Mouse (Mus musculus): ENCODE results near the gene G3bp2. TPM values are rescaled to one million over a fixed set of nuclear protein-coding genes. Genes with fewer than 3 reads are reported as not detected.

G3bp2 gene
- polyA plus RNA-seq, 1 experiment from 2014 or later = 128 TPM

DNA sequence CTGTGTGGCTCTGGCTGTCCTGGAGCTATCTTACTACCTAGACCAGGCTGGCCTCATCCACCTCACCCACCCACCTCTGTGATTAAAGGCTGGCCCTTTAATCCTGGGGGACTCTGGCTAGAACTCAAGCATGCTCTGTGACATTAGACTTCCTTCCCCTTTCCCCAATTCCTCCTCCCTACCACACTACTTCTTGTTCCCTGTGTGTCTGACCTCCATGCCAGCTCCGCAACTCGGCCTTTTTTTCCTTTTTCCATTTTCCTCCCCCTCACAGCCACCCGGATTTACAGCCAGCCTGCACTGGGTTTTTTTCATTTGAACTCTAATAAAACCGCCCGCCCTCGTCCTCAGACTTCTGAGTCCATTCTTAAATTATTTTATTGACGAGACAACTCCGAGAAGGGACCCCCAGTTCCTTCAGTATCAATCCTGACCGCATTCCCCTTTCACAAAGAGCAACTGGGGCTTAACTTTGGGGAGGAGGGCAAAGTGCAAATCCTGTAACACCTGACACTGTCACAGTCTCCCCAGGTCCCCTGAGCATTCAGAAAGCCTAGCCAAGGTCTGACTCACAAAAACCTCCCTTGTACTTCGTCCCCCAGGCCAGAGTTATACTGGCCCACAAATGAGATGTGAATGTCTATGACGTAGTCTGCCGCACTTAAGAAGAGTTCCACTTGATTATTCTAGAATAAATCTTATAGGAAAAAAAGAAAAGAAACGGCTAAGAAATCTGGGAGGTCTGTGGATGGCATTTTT is 15.0 kb upstream of the G3bp2 start:
- peaks cover 9% of the 10 kb centered on the region for H3K4me1 ChIP-seq (replicated peaks)
- no peak overlapping the region for H3K27ac ChIP-seq
- H3K9ac ChIP-seq = no peak overlapping the region
- H3K36me3 ChIP-seq = no peaks in the 10 kb centered on the region
- H3K27me3 ChIP-seq = no peaks in the 10 kb centered on the region
- no peaks in the 10 kb centered on the region for H3K9me3 ChIP-seq (replicated peaks)
- no peak overlapping the region for H3K4me3 ChIP-seq
- WGBS = 61% methylated on average over 13 of the region's 13 CpGs
- ATAC-seq (replicated peaks; ENCODE audit: insufficient number of reproducible peaks, insufficient read depth, low FRiP score, low read depth) = no peak
- no peak overlapping the region for H3K4me2 ChIP-seq

GRCm38 (mm10) chr5:92097779-92098178 is 14.3 kb upstream of the G3bp2 start:
- no peaks in the 10 kb centered on the region for H3K9me3 ChIP-seq (replicated peaks)
- H3K27me3 ChIP-seq = no peaks in the 10 kb centered on the region
- WGBS = 89% methylated on average over 4 of the region's 4 CpGs
- H3K4me3 ChIP-seq = no peak overlapping the region
- no peak overlapping the region for H3K4me2 ChIP-seq
- no peak overlapping the region for H3K27ac ChIP-seq
- H3K9ac ChIP-seq = no peak overlapping the region
- no peaks in the 10 kb centered on the region for H3K36me3 ChIP-seq
- H3K4me1 ChIP-seq (replicated peaks) = peaks cover 2% of the 10 kb centered on the region; the same call in 1 of the 2 replicates
- ATAC-seq (replicated peaks; ENCODE audit: insufficient number of reproducible peaks, insufficient read depth, low FRiP score, low read depth) = no peak

DNA sequence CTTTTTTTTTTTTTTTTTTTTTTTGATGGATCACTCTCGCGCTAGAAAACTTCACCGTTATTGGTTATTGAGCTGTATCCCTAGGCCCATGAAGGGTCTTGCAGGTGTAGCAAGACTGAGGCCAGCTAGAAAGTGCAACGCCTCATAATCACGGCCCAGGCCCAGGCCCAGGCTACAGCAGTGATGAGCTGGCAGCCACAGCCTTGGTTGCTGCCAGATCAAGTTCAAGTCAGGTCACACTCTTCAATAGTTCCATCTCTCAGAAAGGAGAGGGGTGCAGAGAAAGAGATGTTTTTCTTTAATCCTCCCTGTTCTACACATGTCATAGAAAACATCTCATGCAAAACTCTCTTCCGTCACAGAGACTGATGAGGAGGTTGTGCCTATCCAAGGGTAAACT is 13.3 kb upstream of the G3bp2 start:
- Histone ChIP-seq H3K27me3 (no peaks in the 10 kb centered on the region), H3K4me2 (no peak overlapping the region)

GRCm38 (mm10) chr5:92094062-92094415 is 10.5 kb upstream of the G3bp2 start:
- Histone ChIP-seq H3K9me3 (replicated peaks) (no peaks in the 10 kb centered on the region), H3K9ac (no peak overlapping the region), H3K27me3 (no peaks in the 10 kb centered on the region), H3K4me1 (replicated peaks) (no peaks in the 10 kb centered on the region), H3K4me2 (no peak overlapping the region), H3K27ac (no peak overlapping the region), H3K36me3 (no peaks in the 10 kb centered on the region), H3K4me3 (no peak overlapping the region)
- ATAC-seq (replicated peaks; ENCODE audit: insufficient number of reproducible peaks, insufficient read depth, low FRiP score, low read depth) = no peak
- WGBS = 81% methylated on average over 3 of the region's 3 CpGs

More for the DNA sequence above, 13.3 kb upstream of the G3bp2 start:
- Histone ChIP-seq H3K36me3 (no peaks in the 10 kb centered on the region), H3K4me3 (no peak overlapping the region), H3K9me3 (replicated peaks) (no peaks in the 10 kb centered on the region), H3K9ac (no peak overlapping the region), H3K4me1 (replicated peaks) (no peaks in the 10 kb centered on the region), H3K27ac (no peak overlapping the region)
- WGBS = 84% methylated on average over 6 of the region's 6 CpGs
- ATAC-seq (replicated peaks; ENCODE audit: insufficient number of reproducible peaks, insufficient read depth, low FRiP score, low read depth) = no peak

DNA sequence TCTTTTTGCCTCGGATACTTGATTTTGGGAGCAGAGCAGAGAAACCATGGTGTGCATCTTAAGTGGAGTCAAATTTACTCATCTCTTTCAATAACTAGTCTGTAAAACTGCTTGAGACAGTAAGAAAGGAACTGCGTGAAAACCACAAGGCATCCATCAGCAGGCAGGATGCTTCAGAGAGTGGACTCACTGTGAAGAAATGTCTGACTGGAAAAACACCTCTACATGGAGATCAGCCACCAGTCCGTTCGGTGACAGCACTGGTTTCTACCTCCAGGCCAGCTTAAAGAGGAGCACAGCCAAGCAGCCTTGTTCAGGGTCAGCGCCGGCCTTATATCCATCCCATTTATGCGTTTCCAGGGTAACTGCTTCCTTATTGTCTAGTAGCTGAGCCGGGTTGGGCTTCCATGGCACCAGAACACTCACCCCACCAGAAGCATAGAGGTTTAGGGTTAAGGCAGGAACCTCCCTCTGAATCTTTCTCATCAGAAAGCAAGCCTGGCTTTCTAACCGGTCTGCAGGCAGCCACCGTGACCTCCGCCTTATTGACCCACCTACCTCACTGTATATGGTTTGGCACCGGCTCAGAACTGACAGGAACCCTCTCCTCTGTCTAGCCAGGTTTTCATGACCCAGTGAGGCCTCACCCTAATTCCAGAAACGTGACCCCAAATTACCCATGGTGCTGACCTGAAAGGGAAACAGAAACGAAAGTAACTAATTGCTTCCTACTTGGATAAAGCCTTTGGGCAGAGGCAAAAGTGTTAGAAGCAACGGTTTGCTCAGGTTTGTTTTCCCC is 9.9 kb upstream of the G3bp2 start:
- H3K27me3 ChIP-seq = no peaks in the 10 kb centered on the region
- H3K9me3 ChIP-seq (replicated peaks) = no peaks in the 10 kb centered on the region
- H3K9ac ChIP-seq = no peak overlapping the region
- no peaks in the 10 kb centered on the region for H3K4me1 ChIP-seq (replicated peaks)
- no peaks in the 10 kb centered on the region for H3K36me3 ChIP-seq
- ATAC-seq (replicated peaks; ENCODE audit: insufficient number of reproducible peaks, insufficient read depth, low FRiP score, low read depth) = no peak
- H3K4me3 ChIP-seq = no peak overlapping the region
- H3K4me2 ChIP-seq = peak overlapping the region; percentile 15; the same call in 1 of the 2 replicates
- no peak overlapping the region for H3K27ac ChIP-seq
- 68% methylated on average over 15 of the region's 15 CpGs for whole genome bisulfite sequencing

DNA sequence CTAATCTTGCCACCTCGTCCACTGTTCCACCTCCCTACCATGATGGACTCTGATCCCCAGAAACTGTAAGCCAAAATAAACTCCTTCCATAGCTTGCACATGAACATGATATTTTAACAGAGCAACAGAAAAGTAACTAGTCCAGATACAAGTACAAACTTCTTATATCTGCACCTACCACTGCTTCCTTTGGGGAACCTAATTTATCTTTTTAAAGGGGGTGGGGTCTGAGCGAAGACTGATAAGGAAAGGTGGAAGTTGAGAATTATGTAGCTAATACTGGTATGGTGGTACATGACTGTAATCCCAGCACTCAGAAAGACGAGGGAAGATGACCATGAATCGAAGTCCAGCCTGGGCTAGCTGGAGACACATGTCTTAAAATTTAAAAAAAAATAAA is 4.0 kb upstream of the G3bp2 start:
- Histone ChIP-seq H3K4me2 (no peak overlapping the region), H3K36me3 (no peaks in the 10 kb centered on the region), H3K9me3 (replicated peaks) (no peaks in the 10 kb centered on the region), H3K27me3 (no peaks in the 10 kb centered on the region), H3K27ac (no peak overlapping the region), H3K4me3 (no peak overlapping the region), H3K4me1 (replicated peaks) (peaks cover 3% of the 10 kb centered on the region), H3K9ac (no peak overlapping the region)
- no peak for ATAC-seq (replicated peaks; ENCODE audit: insufficient number of reproducible peaks, insufficient read depth, low FRiP score, low read depth)
- WGBS = 80% methylated on average over 4 of the region's 4 CpGs

DNA sequence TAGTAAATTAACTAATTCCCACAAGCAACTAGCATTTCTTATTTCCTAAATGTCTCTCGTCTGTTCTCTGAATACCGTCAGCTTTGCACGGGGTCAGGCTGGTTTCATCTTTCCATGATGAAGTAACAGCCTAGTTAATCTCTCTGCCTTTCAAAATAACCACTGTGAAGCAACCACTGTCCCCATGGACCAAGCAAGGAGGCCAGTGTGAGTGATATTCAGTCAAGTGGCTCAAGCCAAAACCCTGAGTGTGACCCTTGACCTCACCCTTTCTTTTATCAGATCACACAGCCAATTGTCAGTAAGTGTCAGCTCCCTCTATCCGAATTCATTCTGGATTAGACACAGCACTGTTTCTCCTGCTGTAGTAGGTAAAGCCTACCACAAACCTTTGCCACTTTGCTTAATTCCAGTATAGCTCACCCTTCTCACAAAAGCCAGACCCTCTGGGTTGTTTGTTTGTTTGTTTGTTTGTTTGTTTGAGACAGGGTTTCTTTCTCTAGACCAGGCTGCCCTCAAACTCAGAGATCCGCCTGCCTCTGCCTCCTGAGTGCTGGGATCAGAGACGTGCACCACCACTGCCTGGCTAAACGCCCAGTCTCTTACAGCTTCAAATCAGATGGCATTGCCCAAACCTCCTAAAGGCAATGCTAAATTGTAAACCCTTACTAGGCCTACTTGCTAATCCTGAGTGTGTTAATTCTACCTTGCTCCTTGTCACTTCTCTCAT is 2.5 kb upstream of the G3bp2 start:
- no peak for ATAC-seq (replicated peaks; ENCODE audit: insufficient number of reproducible peaks, insufficient read depth, low FRiP score, low read depth)
- peaks cover 16% of the 10 kb centered on the region for H3K4me1 ChIP-seq (replicated peaks)
- H3K36me3 ChIP-seq = no peaks in the 10 kb centered on the region
- H3K4me2 ChIP-seq = no peak overlapping the region
- H3K4me3 ChIP-seq = no peak overlapping the region
- no peaks in the 10 kb centered on the region for H3K9me3 ChIP-seq (replicated peaks)
- no peak overlapping the region for H3K9ac ChIP-seq
- H3K27me3 ChIP-seq = no peaks in the 10 kb centered on the region
- WGBS = 77% methylated on average over 7 of the region's 7 CpGs
- no peak overlapping the region for H3K27ac ChIP-seq

GRCm38 (mm10) chr5:92085246-92085645 is 1.7 kb upstream of the G3bp2 start:
- no peak for ATAC-seq (replicated peaks; ENCODE audit: insufficient number of reproducible peaks, insufficient read depth, low FRiP score, low read depth)
- H3K4me3 ChIP-seq = no peak overlapping the region
- peaks cover 24% of the 10 kb centered on the region for H3K4me1 ChIP-seq (replicated peaks)
- H3K9me3 ChIP-seq (replicated peaks) = no peaks in the 10 kb centered on the region
- H3K27me3 ChIP-seq = no peaks in the 10 kb centered on the region
- no peaks in the 10 kb centered on the region for H3K36me3 ChIP-seq
- H3K4me2 ChIP-seq = no peak overlapping the region
- no peak overlapping the region for H3K9ac ChIP-seq
- 63% methylated on average over 4 of the region's 4 CpGs for WGBS
- H3K27ac ChIP-seq = no peak overlapping the region

DNA sequence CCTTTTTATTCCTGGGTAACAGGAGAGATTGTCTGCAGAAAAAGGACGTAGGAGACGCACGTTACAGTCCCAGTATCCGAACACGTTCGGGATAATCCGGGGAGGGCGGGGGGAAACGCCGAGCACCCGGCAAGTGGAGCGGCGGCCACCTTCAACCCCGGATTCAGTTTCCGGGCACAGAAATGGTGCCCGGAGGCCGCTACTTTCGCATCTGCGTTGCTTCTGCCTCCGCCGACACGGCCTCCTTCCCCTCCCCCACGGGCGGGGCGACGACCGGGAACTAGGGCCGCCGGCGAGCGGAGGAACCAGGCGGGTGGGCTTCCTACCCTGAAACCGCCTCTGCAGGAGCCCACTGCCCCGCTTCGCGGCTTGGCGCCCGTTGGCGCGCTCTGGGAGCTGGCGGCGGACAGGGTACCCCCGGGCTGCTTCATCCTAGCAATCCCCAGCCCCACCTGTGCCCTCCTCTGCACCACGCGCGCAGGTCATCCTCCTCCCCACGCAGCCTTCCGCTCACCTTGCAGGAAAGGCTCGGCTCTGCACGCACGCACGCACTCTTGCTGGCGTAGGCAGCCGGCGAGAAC is 608 bp downstream of the G3bp2 start:
- Histone ChIP-seq H3K36me3 (no peaks in the 10 kb centered on the region), H3K4me3 (peak overlapping the region; percentile 83), H3K4me1 (replicated peaks) (peaks cover 34% of the 10 kb centered on the region), H3K4me2 (peak overlapping the region; percentile 70), H3K9me3 (replicated peaks) (no peaks in the 10 kb centered on the region), H3K27me3 (no peaks in the 10 kb centered on the region), H3K27ac (peak overlapping the region; percentile 98), H3K9ac (peak overlapping the region; percentile 97)
- peak; percentile 45 for ATAC-seq (replicated peaks; ENCODE audit: insufficient number of reproducible peaks, insufficient read depth, low FRiP score, low read depth)
- WGBS = under 1% methylated on average over 55 of the region's 55 CpGs

DNA sequence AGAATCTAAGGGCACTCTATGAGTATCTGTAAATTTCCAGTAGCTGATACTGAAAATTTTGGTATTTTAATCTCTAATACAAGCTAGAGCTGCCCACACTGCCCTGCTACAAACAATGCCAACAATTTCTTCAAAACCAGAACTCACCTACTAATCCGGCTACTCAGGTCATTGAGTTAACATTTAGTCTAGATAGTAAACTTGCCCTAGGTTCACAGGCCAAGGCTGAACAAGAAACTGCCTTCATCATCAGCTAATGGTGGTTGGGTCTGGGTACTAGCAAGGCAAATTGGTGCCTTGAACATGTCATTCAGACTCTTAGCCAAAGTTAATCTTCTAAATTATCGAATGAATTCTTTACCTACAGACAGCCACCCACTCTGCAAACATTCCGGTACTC is 2.2 kb downstream of the G3bp2 start:
- Histone ChIP-seq H3K27ac (no peak overlapping the region), H3K4me3 (peak overlapping the region; percentile 83; the same call in 1 of the 2 replicates), H3K9ac (no peak overlapping the region), H3K27me3 (no peaks in the 10 kb centered on the region), H3K4me2 (peak overlapping the region; percentile 70), H3K9me3 (replicated peaks) (no peaks in the 10 kb centered on the region), H3K36me3 (no peaks in the 10 kb centered on the region), H3K4me1 (replicated peaks) (peaks cover 37% of the 10 kb centered on the region)
- 66% methylated on average over 3 of the region's 3 CpGs for WGBS
- no peak for ATAC-seq (replicated peaks; ENCODE audit: insufficient number of reproducible peaks, insufficient read depth, low FRiP score, low read depth)

DNA sequence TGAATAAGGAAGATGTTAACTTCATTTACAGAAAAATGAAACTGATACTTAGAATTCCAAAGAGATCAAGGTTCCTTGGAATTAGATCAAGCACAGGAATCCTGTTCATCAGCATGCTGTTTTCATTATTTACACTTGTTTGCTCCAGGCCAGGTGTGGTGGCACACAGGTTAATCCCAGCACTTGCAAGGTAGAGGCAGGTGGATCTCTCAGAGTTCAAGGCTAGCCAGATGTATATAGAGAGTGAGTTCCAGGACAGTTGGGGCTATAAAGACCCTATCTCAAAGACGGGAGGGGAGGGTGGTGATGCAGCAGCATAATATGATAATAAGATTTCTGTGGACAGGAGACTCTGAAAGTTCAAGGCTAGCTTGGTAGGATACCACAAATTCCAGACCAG is 3.1 kb downstream of the G3bp2 start:
- no peak overlapping the region for H3K4me3 ChIP-seq
- no peak for ATAC-seq (replicated peaks; ENCODE audit: insufficient number of reproducible peaks, insufficient read depth, low FRiP score, low read depth)
- H3K9me3 ChIP-seq (replicated peaks) = no peaks in the 10 kb centered on the region
- H3K36me3 ChIP-seq = no peaks in the 10 kb centered on the region
- H3K9ac ChIP-seq = no peak overlapping the region
- H3K4me2 ChIP-seq = no peak overlapping the region
- peaks cover 37% of the 10 kb centered on the region for H3K4me1 ChIP-seq (replicated peaks)
- H3K27ac ChIP-seq = no peak overlapping the region
- 52% methylated on average over 1 of the region's 1 CpGs for WGBS
- H3K27me3 ChIP-seq = no peaks in the 10 kb centered on the region
